Comparison of ENCODE assay signal across 18 mouse cellular contexts in the genomic region with DNA sequence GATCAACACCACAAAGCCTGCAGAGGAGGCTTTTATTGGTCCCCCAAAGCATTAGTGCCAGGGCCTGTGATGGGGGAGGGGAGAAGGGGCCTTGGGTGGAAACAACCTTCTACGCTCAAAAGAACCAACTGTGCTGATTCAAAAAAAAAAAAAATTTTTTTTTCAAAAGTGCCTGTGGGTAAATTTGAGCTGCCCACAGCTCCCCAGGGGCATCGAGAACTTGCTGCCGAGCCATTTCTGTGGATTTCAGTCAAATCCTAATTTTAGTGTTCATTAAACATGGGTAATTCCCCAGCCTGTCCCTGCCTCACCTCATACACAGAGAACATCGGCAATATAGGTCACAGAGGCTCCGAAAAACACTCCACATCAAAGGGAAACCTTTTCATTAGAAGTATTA.
"Had no signal": no experiment of that assay in that cellular context is flagged by ENCODE, and none has a peak within 500 bp of the region (broad histone marks: within the 10 kb centered on the region; RNA-seq: fewer than 3 reads in every experiment).

No protein-coding gene starts in this region.

- H3K4me3 ChIP-seq: liver, embryonic 15.5 days; lung, embryonic 15.5 days; megakaryocyte, embryonic 14.5 days; midbrain, embryonic 12.5 days; neural tube, embryonic 12.5 days; stomach, embryonic 15.5 days had no signal

- H3K36me3 ChIP-seq: liver, embryonic 15.5 days; lung, embryonic 15.5 days; midbrain, embryonic 12.5 days; neural tube, embryonic 12.5 days; stomach, embryonic 15.5 days had no signal

- DNase-seq: liver, postnatal 0 days; lung, adult 2 months; lung, postnatal 14 days; lung, postnatal 36 days; midbrain, embryonic 14.5 days; right cerebral cortex, postnatal 14 days; thymus, adult 2 months; thymus, postnatal 25 days had no signal

- H3K4me1 ChIP-seq: liver, embryonic 15.5 days; lung, embryonic 15.5 days; megakaryocyte, embryonic 14.5 days; midbrain, embryonic 12.5 days; neural tube, embryonic 12.5 days; stomach, embryonic 15.5 days had no signal

- ATAC-seq: liver, postnatal 0 days; lung, postnatal 0 days; midbrain, embryonic 16.5 days had no signal

- H3K9me3 ChIP-seq: liver, embryonic 15.5 days; lung, embryonic 15.5 days; midbrain, embryonic 12.5 days; neural tube, embryonic 12.5 days; stomach, embryonic 15.5 days had no signal

- H3K9ac ChIP-seq: liver, embryonic 15.5 days; liver, postnatal 0 days; lung, embryonic 15.5 days; midbrain, embryonic 12.5 days; neural tube, embryonic 12.5 days; stomach, embryonic 15.5 days had no signal

- H3K27ac ChIP-seq: liver, embryonic 15.5 days; lung, embryonic 15.5 days; macrophage; midbrain, embryonic 12.5 days; neural tube, embryonic 12.5 days; stomach, embryonic 15.5 days; stomach, postnatal 0 days had no signal

- H3K27me3 ChIP-seq: liver, embryonic 15.5 days; lung, embryonic 15.5 days; megakaryocyte, embryonic 14.5 days; midbrain, embryonic 12.5 days; neural tube, embryonic 12.5 days; stomach, embryonic 15.5 days had no signal

- H3K4me2 ChIP-seq: liver, embryonic 15.5 days; lung, embryonic 15.5 days; midbrain, embryonic 12.5 days; neural tube, embryonic 12.5 days; stomach, embryonic 15.5 days had no signal
